Mouse (Mus musculus) adrenal gland (tissue): Measurements from ENCODE around the gene Sim2.

Experiments
- intact Hi-C: fragments of 180-260 bp; cut with DNase I; formaldehyde crosslinking; loops from one replicate; pipeline ENCODE4 v1.15.1; 2025

The Sim2 gene

DNA sequence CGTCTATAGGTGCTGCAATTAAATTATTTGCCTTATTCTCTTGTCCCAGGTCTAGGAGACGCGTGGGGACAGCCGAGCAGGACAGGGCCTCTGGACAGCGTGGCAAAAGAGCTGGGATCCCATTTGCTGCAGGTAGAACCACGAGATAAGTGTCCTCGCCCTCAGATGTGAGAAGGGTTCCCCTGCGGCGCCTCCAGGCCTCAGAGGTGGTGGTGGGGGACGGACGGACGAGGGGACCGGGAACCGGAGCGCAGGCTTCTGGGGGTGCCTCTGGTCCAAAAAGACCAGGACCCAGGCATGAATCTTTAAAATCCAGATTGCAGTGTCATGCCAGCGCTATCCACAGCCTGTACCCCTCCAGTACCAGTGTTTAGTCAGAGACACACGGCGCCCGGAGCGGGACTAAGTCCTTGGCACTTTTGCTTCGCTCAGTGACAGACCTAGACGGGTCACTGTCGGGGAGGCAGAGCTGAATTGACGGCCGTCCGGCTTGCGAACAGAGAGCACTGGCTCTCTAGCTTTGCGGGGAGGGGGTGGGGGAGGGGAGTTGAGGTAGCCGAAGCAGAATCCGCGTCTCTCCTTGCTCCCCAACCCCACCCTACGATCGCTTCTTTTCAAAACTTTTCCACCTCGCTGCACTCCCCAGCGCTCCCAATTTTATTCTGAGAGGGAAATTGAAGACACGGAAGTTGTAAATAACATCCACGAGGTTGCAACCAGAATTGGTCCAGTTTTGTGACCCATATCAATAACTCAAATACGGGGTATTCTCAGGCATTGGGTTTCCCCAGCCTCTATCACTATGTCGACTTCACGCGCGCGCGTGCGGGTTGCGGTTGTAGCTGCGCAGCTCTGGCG is 9.7 kb downstream of the Sim2 start:
- intact Hi-C loops = no loop called here

DNA sequence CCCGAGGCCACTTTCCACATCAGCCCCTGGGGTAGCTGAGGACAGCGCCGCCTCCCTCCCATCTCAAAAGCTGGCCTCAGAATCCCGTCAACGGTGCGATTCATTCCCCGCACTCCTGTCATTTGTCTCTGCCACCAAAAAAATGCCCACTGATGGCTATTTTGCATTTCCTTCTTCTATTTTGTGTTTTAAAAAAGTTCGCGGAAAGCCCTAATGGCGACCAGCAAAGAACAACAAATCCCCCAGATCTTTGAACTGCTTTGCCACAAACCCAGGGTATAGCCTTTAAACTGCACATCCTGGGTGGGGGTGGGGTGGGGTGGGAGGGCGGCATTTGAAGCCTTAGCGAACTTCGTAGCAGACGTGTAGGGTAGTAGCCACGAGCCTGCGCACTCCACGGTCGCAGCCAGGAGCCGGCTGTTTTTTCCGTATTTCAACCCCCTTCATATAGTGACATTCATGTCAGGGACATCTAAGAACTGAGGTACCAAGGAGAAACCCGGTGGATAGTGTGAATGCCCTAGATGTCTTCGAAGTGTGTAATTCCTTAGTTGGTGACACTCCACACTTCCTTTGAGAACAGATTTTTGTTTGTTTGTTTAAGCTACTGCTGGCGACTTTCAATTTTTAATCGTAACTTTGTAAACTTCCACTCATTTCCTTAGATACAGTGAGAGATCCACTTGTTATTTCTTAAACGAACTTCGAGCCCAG is 10.5 kb downstream of the Sim2 start:
- intact Hi-C loops = no loop called here

DNA sequence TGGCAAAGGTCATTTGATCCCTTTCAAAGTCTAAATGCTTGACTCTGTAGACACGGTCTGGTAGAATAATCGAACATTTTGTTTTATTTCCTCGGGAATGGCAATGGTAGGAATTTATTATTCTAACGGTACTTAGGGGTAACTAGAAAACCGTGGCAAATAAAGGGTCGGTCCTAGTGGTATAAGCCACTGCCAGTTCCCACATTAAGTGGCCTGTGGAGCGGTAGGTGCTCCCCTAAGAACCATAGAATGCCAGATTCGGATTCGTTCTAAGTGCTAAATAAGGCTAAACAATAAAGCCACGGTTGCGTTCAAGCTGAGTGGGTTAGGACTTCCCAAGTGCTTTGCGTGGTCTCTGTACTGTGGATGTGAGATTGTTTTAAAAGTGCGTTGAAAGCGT is 11.7 kb downstream of the Sim2 start:
- intact Hi-C loops = no loop called here

GRCm38 (mm10) chr16:94097724-94098455 is 13.2 kb downstream of the Sim2 start:
- intact Hi-C loops = no loop called here

DNA sequence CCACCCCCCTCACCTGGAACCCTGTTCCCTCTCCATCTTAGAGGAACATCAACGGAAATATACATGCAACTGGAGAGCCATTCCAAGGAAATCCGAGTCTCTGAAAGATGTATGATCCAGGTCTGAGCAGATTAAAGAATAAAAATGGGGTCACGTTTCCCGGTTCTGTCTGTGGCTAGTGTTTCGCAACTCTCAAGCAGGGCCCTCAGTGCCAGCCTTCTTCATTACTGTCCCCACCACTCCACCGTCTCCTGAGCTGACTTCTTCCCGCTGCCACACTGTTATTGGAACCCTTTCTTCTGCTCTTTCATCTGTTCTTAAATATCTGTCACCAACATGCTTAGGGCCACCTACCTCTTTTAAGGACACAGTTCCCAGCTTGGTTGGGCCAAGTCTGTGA is 28.4 kb downstream of the Sim2 start:
- intact Hi-C loops = no loop called here

DNA sequence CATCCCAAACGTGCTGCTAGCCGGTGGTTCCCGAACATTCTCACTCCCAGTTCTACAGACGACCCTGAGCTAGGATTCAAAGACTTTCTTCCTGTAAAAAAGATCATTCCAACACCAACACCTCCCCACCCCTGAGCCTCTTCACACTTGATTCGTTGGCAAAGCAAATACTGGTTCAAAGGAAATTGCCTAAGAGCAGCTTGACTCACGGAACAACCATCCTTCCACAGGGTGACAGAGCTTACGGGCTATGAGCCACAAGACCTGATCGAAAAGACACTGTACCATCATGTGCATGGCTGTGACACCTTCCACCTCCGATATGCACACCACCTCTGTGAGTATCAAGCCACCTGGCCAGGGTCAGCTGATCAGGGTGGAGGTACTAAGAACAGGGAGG is 30.0 kb downstream of the Sim2 start:
- intact Hi-C loops = no loop called here

DNA sequence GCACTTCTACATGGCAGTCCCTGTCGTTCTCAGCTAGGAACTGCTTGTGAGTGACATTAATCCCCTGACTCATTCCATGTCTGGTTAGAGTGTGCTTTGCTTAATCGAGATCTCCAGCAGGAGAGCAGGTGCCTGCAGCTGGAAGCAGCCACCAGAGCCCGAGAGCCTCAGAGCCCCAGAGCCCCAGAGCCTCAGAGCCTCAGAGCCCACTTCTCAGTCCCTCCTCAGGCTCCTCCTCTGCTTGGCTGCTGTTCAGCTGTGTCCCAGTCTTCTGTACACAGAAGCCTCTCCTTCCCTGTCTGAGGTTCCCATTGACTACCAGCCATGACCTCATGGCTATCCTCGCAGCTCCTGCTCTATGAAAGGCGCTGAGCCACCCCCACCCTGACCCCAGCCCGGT is 32.6 kb downstream of the Sim2 start:
- intact Hi-C loops = no loop called here

DNA sequence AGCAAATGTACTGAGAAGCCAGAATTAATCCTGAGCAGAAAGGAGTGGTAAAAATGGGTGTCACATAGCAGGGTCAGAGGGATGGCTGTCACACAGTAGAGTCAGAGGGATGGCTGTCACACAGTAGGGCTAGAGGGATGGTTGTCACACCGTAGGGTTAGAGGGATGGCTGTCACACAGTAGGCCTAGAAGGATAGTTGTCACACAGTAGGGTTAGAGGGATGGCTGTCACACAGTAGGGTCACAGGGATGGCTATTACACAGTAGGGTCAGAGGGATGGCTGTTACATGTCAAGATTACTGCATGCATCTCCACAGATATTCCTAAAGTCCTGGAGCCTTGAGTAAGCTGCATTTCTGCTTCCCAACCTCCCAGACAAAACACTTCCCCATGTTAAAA is 33.7 kb downstream of the Sim2 start:
- intact Hi-C loops = no loop called here

DNA sequence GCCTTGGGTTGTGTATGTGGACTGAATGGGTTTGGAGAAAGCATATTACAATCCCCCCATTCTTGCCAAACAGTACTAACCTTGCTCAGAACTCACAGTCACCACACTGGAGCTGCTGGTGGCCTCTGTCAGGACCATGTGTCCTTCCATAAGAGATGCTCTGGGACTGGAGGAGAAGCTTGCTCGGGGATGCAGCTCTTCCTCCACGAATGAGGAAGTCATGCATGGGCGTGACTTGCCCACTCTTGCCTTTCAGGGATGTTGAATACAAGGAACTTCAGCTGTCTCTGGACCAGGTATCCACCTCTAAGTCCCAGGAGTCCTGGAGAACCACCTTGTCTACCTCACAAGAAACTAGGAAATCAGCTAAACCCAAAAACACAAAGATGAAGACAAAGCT is 37.6 kb downstream of the Sim2 start:
- intact Hi-C loops = no loop called here

DNA sequence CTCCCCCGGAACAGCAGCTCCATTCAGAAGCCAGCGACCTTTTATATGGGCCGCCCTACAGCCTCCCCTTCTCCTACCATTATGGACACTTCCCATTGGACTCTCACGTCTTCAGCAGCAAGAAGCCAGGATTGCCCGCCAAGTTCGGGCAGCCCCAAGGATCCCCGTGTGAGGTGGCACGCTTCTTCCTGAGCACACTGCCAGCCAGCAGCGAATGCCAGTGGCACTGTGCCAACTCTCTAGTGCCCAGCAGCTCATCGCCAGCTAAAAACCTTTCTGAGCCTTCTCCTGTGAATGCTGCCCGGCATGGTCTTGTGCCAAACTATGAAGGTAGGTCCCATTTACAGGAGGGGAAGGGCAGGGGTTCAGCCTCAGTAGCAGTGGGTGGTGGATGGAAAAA is 38.5 kb downstream of the Sim2 start:
- intact Hi-C loops = no loop called here

GRCm38 (mm10) chr16:94125172-94125981 is 40.6 kb downstream of the Sim2 start:
- intact Hi-C loops = no loop called here

DNA sequence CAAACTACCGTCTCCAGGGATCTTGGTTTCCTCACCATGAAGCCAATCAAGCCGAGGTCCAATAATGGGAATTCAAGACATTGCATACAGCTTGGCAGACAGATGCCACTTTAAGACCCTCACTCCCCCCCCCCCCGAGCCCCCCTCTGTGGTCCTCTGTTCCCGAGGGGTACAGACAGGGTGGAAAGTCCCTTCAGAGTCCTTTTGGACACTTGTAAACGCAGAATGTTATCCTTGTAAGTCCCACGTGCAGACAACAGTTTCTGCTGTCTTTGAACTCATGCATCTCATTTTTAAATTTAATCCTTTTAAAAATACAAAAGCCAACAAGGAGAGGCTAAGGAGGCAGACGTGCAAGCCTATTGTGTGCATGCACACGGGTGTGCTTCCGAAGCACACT is 41.5 kb downstream of the Sim2 start:
- intact Hi-C loops = no loop called here

GRCm38 (mm10) chr16:94128236-94128835 is 43.6 kb downstream of the Sim2 start:
- intact Hi-C loops = no loop called here

DNA sequence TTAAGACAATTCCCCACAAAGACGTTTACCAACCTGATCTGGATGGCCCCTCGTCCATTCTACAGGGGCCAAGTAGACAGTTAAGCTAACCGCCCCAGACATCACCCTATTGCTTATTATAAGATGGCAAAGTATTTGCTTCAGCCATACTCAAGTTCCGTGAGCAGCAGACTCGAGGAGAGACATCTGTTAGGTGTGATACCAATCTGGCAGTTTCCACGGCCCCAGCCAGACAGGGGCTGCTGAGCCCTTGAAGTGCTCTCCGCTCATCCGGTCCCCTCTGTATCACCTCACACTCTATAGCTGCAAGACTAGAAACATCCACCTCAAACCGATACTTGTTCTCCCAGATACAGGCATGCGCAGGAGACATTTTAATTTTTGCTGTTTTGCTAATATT is 49.5 kb downstream of the Sim2 start:
- intact Hi-C loops = no loop called here

DNA sequence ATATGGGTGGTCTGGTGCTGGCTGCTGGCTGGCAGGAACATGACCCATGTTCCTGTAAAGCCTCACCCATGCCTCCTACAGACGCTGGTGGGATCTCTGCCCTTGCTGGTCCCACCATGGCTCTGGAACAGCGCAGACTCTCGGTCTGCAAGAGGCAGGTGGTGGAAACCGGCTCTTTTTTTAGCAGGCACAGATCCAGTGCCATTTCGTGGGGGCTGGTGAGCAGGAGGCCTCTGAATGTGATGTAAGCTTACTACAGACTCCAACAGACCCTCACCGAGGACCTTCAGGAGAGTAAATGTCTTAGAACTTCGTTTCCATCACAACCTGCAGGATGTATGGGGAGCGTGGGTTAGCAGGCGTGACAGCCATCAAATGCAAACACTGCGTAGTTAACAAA is 56.0 kb downstream of the Sim2 start:
- intact Hi-C loops = no loop called here

DNA sequence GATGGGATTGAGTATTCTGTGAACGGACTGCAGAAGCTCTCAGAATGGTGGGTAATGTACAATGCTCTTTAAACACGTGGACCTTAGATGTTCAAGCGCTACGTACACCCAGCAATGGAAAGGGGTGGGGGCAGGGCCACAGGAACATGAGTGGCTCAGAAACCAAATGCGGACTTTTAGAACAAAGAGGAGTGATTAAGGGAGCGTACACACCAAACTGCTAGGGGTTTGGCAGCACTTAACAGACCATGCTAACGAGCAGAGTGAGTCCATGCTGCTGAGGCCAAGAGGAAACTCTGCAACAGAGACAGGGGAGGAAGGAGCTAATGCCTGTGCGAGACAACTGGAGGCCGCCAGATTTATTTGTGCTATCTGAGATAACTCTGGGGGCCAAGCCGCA is 58.6 kb downstream of the Sim2 start:
- intact Hi-C loops = no loop called here

GRCm38 (mm10) chr16:94148139-94148538 is 63.4 kb downstream of the Sim2 start:
- intact Hi-C loops = no loop called here

DNA sequence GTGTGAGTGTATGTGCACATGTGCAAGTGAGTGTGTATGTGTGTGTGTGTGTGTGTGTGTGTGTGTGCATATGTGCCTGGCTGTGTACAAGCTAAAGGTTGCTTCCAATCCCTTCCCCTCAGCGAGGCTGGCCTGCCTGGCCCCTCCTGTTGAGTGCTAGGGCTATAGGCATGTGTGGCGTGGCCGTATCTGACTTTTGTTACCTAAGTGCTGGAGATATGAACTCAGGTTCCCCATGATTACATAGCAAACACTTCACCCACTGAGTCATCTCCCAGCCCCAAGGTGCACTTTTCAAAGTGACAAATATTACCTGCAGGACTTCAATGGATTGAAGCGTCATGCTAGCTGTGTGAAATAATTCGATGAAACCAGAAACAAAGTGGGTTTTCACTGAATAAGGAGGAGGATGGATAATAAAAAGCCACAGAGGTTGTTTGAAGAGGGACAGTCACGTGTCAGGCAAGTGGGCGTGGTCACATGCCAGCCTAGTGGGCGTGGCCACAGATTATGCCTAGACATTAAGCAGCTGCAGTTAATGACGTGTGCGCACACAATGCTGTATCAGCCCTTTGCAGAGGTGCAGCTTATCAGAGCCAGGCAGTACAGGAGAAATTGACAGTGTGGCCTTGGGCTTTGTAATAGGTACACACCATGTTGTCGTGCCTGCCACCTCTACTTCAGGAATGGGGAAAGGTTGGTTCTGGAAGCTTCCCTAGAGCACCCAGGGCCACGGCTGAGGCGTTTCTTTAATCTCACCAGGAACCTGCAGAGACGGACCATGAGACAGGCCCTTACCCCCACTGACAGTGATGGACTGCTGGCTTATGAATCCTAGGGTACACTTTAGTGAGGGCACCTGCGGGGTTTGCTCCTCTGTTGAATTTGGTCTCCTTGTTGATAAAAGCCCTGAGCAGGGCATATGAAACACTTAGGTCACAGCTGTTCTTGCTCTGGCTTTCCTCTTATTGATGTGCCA is 65.7 kb downstream of the Sim2 start:
- intact Hi-C loops = no loop called here

- intact Hi-C loops = no loop called here
These were observed 70.4 kb downstream of the Sim2 start for GRCm38 (mm10) chr16:94155041-94155653.
